Mouse (Mus musculus) heart, embryonic 12.5 days (tissue): ENCODE data around the gene Anxa6. TPM values are rescaled to one million over a fixed set of nuclear protein-coding genes. Genes with fewer than 3 reads are reported as not detected.

Source experiments
- ATAC-seq: fragments of 200-750 bp; cut with Nextera tagmentation; 2 replicates; pipeline ENCODE4 v1.8.0; 2017; ENCODE audit warnings: moderate TSS enrichment, moderate library complexity; ENCODE audit not compliant: insufficient number of reproducible peaks, low FRiP score
- H3K27ac ChIP-seq: fragments of 300-500 bp; sonication (generic); 2 replicates; pipeline ENCODE4 v1.5.1; 2016; ENCODE audit warnings: mild to moderate bottlenecking, moderate library complexity; ENCODE audit not compliant: poor library complexity, severe bottlenecking
- H3K27me3 ChIP-seq: fragments of 300-500 bp; sonication (generic); replicated peaks from 2 replicates; pipeline ENCODE4 v1.6.1; 2016; ENCODE audit warnings: mild to moderate bottlenecking, moderate library complexity
- H3K36me3 ChIP-seq: fragments of 300-500 bp; sonication (generic); 2 replicates; pipeline ENCODE4 v1.6.1; 2016; ENCODE audit warnings: mild to moderate bottlenecking, moderate library complexity
- H3K4me1 ChIP-seq: fragments of 300-500 bp; sonication (generic); replicated peaks from 2 replicates; pipeline ENCODE4 v1.6.1; 2016; ENCODE audit warnings: mild to moderate bottlenecking
- H3K4me2 ChIP-seq: fragments of 300-500 bp; sonication (generic); 2 replicates; pipeline ENCODE4 v1.6.1; 2016; ENCODE audit warnings: mild to moderate bottlenecking, moderate library complexity
- H3K4me3 ChIP-seq: fragments of 300-500 bp; sonication (generic); 2 replicates; pipeline ENCODE4 v1.5.1; 2016; ENCODE audit warnings: mild to moderate bottlenecking
- H3K9ac ChIP-seq: fragments of 300-500 bp; sonication (generic); 2 replicates; pipeline ENCODE4 v1.6.1; 2016; ENCODE audit warnings: mild to moderate bottlenecking, moderate library complexity
- H3K9me3 ChIP-seq: fragments of 300-500 bp; sonication (generic); replicated peaks from 2 replicates; pipeline ENCODE4 v1.6.1; 2016; ENCODE audit warnings: mild to moderate bottlenecking, moderate library complexity
- WGBS: fragments of 180-500 bp; shearing (Covaris S2); methylation state at CpG from one replicate; pipeline ENCODE4 v1.1.7; 2016; 5-methylcytosine and 5-hydroxymethylcytosine counted together
- polyA plus RNA-seq: library from polyadenylated mRNA; unstranded; fragments of >200 nt; fragmentation: Nextera tagmentation; extraction: Ambion mirVana; gene quantifications from 2 replicates; pipeline ENCODE4 v1.2.1, GENCODE M21; 2016

Gene Anxa6
- polyA plus RNA-seq, 1 experiment from 2014 or later: 339 TPM

DNA sequence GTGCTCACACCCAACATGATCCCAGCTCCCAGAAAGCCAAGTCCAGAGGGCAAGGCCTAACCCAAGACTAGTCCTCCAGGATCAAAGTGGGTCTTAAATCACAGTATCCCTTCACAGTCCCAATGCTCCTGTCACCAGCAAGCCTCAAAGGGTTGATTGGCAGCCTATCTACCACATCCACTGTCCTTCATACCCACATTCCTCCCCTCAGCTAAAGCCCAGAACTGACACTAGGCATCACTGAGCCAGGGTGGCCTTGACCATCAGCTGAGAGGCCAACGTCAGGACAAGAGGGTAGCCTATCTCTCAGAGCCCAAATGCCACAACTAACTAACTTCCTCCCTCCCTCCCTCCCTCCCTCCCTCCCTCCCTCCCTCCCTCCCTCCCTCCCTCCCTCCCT, 83.5 kb downstream of the Anxa6 start:
- Histone ChIP-seq H3K27me3 (no peaks in the 10 kb centered on the region), H3K4me1 (peaks cover 43% of the 10 kb centered on the region), H3K9ac (no peak overlapping the region), H3K36me3 (peaks cover 7% of the 10 kb centered on the region), H3K27ac (no peak overlapping the region), H3K9me3 (no peaks in the 10 kb centered on the region), H3K4me3 (no peak overlapping the region), H3K4me2 (no peak overlapping the region)
- WGBS: 35% methylated on average over 1 of the region's 1 CpGs
- ATAC-seq: no peak

DNA sequence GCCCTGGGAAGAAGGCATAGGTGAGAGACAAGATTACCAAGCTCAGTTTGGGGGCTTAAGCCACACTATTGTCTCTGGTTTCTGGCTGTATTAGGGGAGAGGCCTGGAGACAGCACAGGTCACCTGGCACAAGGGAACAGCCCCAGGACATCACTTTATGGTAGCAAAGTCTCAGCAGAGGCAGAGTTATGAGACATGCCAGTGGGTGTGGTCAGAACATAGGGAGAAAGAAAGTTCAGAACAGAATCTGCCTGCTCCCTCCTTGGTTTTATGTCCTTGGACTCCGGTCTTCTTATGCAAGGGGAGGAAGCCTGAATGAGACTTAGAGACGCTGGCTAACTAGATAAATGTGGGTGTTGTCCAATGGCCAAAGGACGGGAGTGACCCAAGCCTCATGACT, 88.5 kb downstream of the Anxa6 start:
- H3K4me2 ChIP-seq: no peak overlapping the region
- peaks cover 10% of the 10 kb centered on the region for H3K36me3 ChIP-seq
- H3K27ac ChIP-seq: no peak overlapping the region
- WGBS: 82% methylated on average over 3 of the region's 3 CpGs
- ATAC-seq: no peak
- H3K4me1 ChIP-seq: peaks cover 29% of the 10 kb centered on the region
- no peak overlapping the region for H3K9ac ChIP-seq
- no peaks in the 10 kb centered on the region for H3K9me3 ChIP-seq
- H3K4me3 ChIP-seq: no peak overlapping the region
- no peaks in the 10 kb centered on the region for H3K27me3 ChIP-seq

DNA sequence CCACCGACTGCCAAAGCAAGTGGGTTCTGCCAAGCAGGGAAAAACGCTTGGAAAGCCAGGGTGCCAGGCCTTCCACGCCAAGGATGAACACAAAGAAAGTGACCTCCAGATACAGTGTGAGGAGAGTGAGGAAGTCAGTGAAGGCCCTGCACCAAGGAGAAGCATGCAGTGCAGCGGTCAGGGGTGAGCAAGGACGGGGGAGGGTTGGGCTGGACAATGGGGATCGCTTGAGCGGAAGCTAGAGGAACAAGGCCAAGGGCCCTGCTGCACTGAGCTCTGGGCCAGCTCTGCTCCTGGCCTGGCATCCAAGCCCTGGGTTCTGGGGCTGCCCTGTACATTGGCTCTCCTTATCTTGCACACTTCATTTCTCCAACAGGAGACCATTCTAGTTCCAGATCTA, 93.2 kb downstream of the Anxa6 start:
- 67% methylated on average over 7 of the region's 7 CpGs for WGBS
- Histone ChIP-seq H3K4me3 (no peak overlapping the region), H3K9me3 (no peaks in the 10 kb centered on the region), H3K36me3 (peaks cover 37% of the 10 kb centered on the region), H3K4me1 (peaks cover 46% of the 10 kb centered on the region), H3K9ac (peak overlapping the region; percentile 42; the same call in 1 of the 2 replicates), H3K4me2 (no peak overlapping the region), H3K27ac (no peak overlapping the region), H3K27me3 (no peaks in the 10 kb centered on the region)
- no peak for ATAC-seq

DNA sequence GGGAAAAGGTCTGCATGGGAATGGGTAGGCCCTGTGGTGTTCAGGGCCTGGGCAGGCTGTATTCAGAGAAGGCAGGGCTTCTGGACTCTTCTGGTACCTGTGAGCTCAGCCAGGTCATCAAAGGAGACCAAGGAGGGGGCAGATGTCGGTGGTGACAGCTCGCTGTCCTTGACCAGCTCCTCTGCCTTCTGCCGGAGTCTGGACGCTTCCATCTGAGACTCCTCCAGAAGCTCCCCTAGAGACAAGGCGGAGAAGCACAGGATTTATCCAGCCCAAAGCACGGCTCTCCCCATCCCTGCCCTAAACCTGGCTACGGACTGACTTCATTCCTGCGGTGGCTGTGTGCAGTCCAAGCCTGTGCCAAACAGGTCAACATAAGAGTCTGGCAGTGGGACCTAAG, 93.7 kb downstream of the Anxa6 start:
- Histone ChIP-seq H3K9me3 (no peaks in the 10 kb centered on the region), H3K36me3 (peaks cover 37% of the 10 kb centered on the region), H3K4me3 (no peak overlapping the region), H3K27me3 (no peaks in the 10 kb centered on the region), H3K9ac (no peak overlapping the region), H3K4me1 (peaks cover 46% of the 10 kb centered on the region), H3K27ac (no peak overlapping the region), H3K4me2 (no peak overlapping the region)
- WGBS: 76% methylated on average over 8 of the region's 8 CpGs
- ATAC-seq: no peak

DNA sequence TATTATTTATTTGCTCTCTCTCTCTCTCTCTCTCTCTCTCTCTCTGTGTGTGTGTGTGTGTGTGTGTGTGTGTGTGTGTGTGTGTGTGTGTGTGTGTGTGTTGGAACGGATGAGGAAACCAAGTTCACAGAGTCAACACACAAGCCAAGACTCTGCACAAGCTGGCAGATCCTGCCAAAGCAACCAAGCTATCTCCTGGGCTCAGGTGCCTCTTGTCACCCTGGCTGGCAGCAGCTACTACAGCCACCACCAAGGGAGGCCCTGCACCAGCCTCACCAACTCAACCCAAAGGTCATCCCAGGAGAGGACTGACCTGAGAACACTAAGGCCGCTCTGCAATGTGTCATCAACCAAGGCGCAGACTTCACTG, 96.5 kb downstream of the Anxa6 start:
- 68% methylated on average over 3 of the region's 3 CpGs for WGBS
- no peak for ATAC-seq
- Histone ChIP-seq H3K4me3 (no peak overlapping the region), H3K4me2 (no peak overlapping the region), H3K27ac (no peak overlapping the region), H3K4me1 (peaks cover 35% of the 10 kb centered on the region), H3K27me3 (no peaks in the 10 kb centered on the region), H3K36me3 (peaks cover 61% of the 10 kb centered on the region), H3K9ac (no peak overlapping the region), H3K9me3 (no peaks in the 10 kb centered on the region)

DNA sequence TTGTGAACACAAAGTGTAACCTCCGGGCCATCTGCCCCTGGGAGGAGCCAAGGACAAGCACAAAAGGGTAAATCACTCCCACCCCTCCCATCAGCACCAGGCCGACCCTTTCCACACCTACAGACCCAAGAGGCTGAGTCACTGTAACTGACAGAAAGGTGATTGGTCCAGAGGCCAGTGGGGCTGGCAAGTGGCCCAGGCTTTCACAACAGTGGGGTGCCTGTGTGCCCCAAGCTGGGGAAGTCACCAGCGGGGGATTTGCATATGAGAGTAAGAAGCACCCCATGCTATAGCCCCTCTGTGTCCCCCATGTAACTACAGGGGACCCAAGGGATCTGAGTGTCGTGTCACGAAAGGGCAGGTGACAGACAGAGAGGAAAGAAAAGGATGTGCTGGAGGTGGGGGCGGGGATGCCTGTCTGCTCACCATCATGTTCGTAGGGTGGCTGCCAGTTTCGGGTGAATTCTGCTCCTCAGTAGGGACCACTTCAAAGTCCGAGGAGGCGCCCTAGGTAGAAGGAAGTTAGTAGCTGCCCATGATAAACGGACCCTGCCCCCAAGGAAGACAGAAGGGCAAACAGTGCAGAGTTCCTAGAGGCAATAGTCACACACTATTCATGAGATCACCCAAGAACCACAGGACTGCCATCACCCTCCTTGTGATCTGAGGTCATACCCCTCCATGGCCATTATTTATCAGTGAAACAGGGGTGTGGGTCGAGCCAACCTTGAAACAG, 97.0 kb downstream of the Anxa6 start:
- H3K36me3 ChIP-seq: peaks cover 66% of the 10 kb centered on the region
- no peak for ATAC-seq
- H3K4me2 ChIP-seq: peak overlapping the region; percentile 4; the same call in 1 of the 2 replicates
- H3K9ac ChIP-seq: peak overlapping the region; percentile 18; the same call in 1 of the 2 replicates
- peaks cover 35% of the 10 kb centered on the region for H3K4me1 ChIP-seq
- H3K27me3 ChIP-seq: no peaks in the 10 kb centered on the region
- peak overlapping the region; percentile 25; the same call in 1 of the 2 replicates for H3K27ac ChIP-seq
- WGBS: 29% methylated on average over 12 of the region's 12 CpGs
- H3K4me3 ChIP-seq: no peak overlapping the region
- H3K9me3 ChIP-seq: no peaks in the 10 kb centered on the region

DNA sequence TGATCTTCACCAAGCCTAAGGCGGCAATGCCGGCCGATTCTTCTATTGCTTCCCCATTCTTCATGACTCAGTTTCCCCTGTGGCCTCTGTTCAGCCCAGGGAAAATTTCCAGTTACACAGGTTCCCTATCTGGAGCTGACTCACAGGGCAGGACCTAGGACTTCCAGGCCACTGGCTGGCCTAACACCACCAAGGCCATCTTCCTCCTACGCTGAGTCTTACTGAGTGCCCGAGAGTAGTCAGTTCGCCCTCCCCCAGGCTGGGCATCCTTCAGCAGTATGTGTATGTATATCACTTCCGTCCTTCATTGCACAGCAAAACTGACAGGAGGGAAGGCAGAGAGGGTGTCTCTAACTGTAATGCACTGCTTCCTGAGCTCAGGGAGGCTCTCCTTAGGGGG, 99.0 kb downstream of the Anxa6 start:
- ATAC-seq: no peak
- H3K9me3 ChIP-seq: no peaks in the 10 kb centered on the region
- no peak overlapping the region for H3K4me3 ChIP-seq
- H3K9ac ChIP-seq: no peak overlapping the region
- 90% methylated on average over 7 of the region's 7 CpGs for WGBS
- no peak overlapping the region for H3K4me2 ChIP-seq
- H3K4me1 ChIP-seq: peaks cover 26% of the 10 kb centered on the region
- H3K36me3 ChIP-seq: peaks cover 76% of the 10 kb centered on the region
- no peaks in the 10 kb centered on the region for H3K27me3 ChIP-seq
- no peak overlapping the region for H3K27ac ChIP-seq

DNA sequence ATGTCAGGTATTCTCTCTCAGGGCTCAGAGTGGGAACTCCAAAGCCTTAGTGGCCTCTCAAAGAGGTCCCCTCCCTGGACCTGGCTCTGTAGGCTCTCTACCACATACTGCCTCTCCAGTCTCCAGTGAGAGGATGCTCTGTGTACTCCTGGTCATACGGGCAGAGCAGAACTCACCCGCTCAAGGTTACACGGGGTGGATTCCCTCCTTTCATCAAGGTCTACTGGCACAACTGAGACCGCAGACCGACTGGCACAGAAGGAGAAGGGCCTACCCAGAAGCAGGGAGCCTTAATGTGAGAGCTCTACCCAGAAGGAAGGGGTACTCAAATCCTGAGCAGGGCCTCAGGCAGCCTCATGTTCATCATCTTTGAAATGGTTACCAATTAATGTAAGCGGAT, 100.7 kb downstream of the Anxa6 start:
- H3K27me3 ChIP-seq: no peaks in the 10 kb centered on the region
- H3K4me1 ChIP-seq: peaks cover 29% of the 10 kb centered on the region
- H3K27ac ChIP-seq: no peak overlapping the region
- peaks cover 75% of the 10 kb centered on the region for H3K36me3 ChIP-seq
- H3K4me3 ChIP-seq: no peak overlapping the region
- H3K9me3 ChIP-seq: no peaks in the 10 kb centered on the region
- no peak overlapping the region for H3K9ac ChIP-seq
- H3K4me2 ChIP-seq: no peak overlapping the region
- WGBS: 91% methylated on average over 6 of the region's 6 CpGs
- no peak for ATAC-seq

DNA sequence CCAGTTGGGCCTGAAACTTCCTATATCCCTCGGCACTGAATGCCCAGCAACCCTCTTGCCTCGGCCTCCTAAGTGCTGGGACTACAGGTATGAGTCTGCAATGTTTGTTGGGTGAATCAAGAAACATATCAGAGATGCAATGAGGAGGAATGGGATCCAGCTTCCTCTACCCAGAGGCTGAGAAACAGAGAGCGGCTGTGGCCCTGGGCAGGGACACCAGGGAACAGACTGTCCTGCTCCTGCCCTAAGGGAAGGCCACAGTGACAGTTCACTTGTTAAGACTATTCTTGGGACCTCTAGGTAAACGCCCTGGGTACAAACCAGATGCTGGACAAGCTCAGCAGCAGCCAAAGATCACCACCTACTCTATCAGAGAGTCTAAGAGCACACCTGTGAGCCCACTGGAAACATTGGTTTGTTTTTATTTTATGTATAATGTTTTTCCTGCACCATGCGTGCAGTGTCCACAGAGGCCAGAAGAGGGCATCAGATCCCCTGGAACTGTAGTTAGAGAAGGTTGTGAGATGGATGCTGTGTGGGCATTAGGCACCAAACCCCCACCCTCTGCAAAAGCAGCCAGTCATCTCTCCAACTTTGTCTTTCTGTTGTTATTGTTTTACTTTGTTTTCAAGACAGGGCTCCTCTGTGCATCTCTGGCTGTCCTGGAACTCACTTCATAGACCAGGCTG, 101.7 kb downstream of the Anxa6 start:
- Histone ChIP-seq H3K27ac (no peak overlapping the region), H3K9ac (no peak overlapping the region), H3K27me3 (no peaks in the 10 kb centered on the region), H3K4me3 (no peak overlapping the region), H3K36me3 (peaks cover 70% of the 10 kb centered on the region), H3K4me1 (peaks cover 33% of the 10 kb centered on the region), H3K4me2 (no peak overlapping the region), H3K9me3 (no peaks in the 10 kb centered on the region)
- no peak for ATAC-seq
- WGBS: 59% methylated on average over 5 of the region's 5 CpGs

DNA sequence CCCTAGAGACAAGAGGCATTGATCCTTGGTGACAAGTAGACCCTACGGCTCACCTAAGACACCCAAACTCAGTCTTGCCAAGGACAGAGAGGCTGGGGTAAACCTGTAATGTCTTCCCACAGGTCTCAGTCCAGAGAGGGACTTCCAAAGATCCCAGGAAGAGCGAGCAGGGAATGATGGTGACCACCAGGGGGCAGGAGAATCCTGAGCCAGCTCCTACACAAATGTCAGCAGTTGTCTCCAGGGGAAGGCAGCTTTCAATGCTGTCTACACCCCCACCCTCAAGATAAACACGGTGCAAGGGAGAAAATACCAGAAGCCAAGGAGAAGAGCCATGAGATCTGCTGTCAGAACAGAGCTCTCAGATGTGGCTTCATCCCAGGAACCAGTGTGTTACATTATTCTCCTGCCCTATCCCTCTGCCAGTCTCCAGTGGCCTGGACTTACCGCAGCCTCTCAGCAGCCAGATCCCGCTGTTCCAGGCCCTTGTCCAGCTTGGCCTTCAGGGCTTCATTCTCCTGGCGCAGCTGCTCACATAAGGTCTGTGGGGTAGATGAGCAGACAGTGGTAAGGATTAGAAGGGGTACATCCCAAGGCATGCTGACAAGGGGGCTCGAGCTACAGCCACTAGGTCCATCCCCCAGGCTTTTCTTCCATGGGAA, 102.8 kb downstream of the Anxa6 start:
- Histone ChIP-seq H3K4me2 (no peak overlapping the region), H3K36me3 (peaks cover 74% of the 10 kb centered on the region), H3K4me3 (no peak overlapping the region), H3K4me1 (peaks cover 24% of the 10 kb centered on the region), H3K27ac (no peak overlapping the region), H3K9ac (no peak overlapping the region), H3K27me3 (no peaks in the 10 kb centered on the region), H3K9me3 (no peaks in the 10 kb centered on the region)
- WGBS: 57% methylated on average over 7 of the region's 7 CpGs
- no peak for ATAC-seq

DNA sequence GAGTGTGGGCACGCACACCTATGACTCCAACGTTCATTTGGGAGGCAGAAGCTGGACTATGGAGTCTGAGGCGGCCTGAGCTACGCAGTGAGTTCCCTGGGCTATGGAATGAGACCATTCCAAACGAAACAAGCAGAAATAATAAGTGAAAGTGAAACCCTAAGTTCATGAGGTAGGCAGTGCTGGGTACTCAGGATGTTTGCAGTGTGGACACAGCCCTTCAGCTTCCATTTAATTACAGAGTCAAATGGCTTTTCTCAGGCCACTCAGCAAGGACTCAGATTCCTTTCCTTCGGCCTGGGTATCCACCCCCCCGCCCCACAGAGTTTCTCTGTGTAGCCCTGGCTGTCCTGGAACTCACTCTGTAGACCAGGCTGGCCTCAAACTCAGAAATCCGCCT, 103.5 kb downstream of the Anxa6 start:
- ATAC-seq: no peak
- H3K9ac ChIP-seq: no peak overlapping the region
- peaks cover 23% of the 10 kb centered on the region for H3K4me1 ChIP-seq
- H3K4me2 ChIP-seq: no peak overlapping the region
- peaks cover 80% of the 10 kb centered on the region for H3K36me3 ChIP-seq
- H3K27me3 ChIP-seq: no peaks in the 10 kb centered on the region
- H3K9me3 ChIP-seq: no peaks in the 10 kb centered on the region
- H3K27ac ChIP-seq: no peak overlapping the region
- no peak overlapping the region for H3K4me3 ChIP-seq
- WGBS: 83% methylated on average over 8 of the region's 8 CpGs
